Mouse (Mus musculus) left cerebral cortex, adult 18-20 months (tissue): ENCODE results near the gene Gm3317. TPM values are rescaled to one million over a fixed set of nuclear protein-coding genes. Genes with fewer than 3 reads are reported as not detected.
"Not testable (repeated sequence)": the region's sequence is repeated elsewhere in the genome, so short reads cannot be mapped to it uniquely, and the experiment has no call there.

Experiments used
- DNase-seq, 2 experiments: peaks; one replicate each; pipeline ENCODE4 v3.0.0; 2021 to 2022; ENCODE audit warnings: low spot score in 2 of 2, mixed read lengths in 1 of 2
- long read RNA-seq, 2 experiments: library from polyadenylated mRNA; stranded (forward); transcript quantifications; one replicate each; pipeline ENCODE4 v2.0.0; 2021
- total RNA-seq, 2 experiments: library from RNA; stranded (reverse); gene quantifications; 2 replicates each; pipeline ENCODE4 v1.2.3; 2021

Gm3317 gene
- not detected for total RNA-seq
- long read RNA-seq, experiment 1, result 0 reads
- long read RNA-seq, experiment 2, result 0 reads

- not testable (repeated sequence) for DNase-seq
Measured at GRCm38 (mm10) chr14:5164235-5164634, at the start of gene Gm3317. Gene Gm3317 (plus strand): TSS chr14:5164535.

- DNase-seq, result not testable (repeated sequence)
Measured at GRCm38 (mm10) chr14:5131219-5131618, 33.1 kb upstream of the Gm3317 start, which contains the start of gene Gm8279. Gene Gm8279 (plus strand): TSS chr14:5131519.

- not testable (repeated sequence) for DNase-seq
Measured at GRCm38 (mm10) chr14:5185493-5185892, 21.2 kb downstream of the Gm3317 start, which contains the start of gene Gm8271. Gene Gm8271 (plus strand): TSS chr14:5185793.

Other genes starting within 250 kb of the Gm3317 start
- gene Gm8297, start 180.6 kb upstream of the Gm3317 start, total RNA-seq, result not detected
- not detected for gene Gm3298, start 148.6 kb upstream of the Gm3317 start, total RNA-seq
- gene 4930555G01Rik, start 113.9 kb upstream of the Gm3317 start, total RNA-seq, result not detected
- gene Gm8281, start 93.5 kb upstream of the Gm3317 start, total RNA-seq, result under 1 TPM; 0.26 to 0.95 TPM
- gene Gm8279, start 33.0 kb upstream of the Gm3317 start, total RNA-seq, result not detected
- gene Gm8271, start 21.3 kb downstream of the Gm3317 start, total RNA-seq, result not detected
- not detected for gene Gm3526, start 96.0 kb downstream of the Gm3317 start, total RNA-seq
- gene Gm3542, start 170.4 kb downstream of the Gm3317 start, total RNA-seq, result not detected
- gene Gm3500, start 224.5 kb downstream of the Gm3317 start, total RNA-seq, result not detected